Mouse (Mus musculus): ENCODE data around the gene Eif5a. TPM values are rescaled to one million over a fixed set of nuclear protein-coding genes. Genes with fewer than 3 reads are reported as not detected.

Eif5a gene
- 1,543 and 1,562 TPM in 2 replicates for polyA plus RNA-seq (2015; fragmentation: Nextera tagmentation; extraction: Ambion mirVana)

DNA sequence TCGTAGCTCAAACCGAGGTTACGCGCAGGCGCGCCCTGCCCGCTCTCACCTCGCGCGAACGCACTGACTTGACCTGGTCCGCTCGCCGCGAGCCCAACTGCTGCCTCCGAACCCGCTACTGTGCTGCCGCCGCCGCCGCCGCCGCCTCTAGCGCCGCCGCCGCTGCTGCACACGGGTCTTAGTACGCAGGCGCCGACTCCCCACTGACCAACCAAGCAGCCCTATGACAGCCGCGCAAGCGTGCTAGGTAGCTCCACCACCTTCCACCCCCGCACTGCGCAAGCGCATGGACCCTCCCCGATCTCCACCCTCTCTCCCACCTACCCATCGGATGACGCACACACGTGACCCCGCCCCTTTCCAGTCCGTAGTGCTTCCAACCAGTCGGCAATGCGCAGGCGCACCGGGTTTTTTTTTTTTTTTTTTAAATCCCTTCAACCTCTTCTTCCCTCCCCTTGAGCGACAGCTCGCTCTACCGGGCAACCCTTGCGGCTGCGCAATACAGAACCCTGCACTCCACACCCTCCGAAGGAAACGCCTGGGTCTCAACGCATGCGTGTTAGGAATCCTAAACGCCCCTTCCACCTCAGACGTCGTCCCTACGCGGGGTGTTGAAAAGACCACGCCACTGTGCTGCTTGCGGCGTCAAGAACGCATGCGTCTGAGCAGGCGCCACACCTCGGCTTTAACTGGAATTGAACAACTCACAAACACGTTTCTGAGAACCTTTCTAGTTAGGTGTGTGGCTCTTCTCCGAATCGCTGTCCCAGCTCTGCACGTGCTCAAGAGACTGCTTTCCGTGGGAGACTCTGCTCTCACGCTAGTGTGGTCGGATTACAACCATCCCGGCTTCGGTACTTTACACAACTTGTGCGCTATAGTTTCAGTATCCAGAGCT lies at the start of gene Eif5a:
TSS of gene Eif5a (minus strand) at position 845 of the 898 bp plus-strand sequence.
- H3K4me3 ChIP-seq, result peak within 1 kb of the TSS; percentile 90
- no peaks in the 10 kb centered on the region for H3K27me3 ChIP-seq
- H3K36me3 ChIP-seq, result peaks cover 32% of the 10 kb centered on the region
- H3K9me3 ChIP-seq, result no peaks in the 10 kb centered on the region
- peak within 1 kb of the TSS; percentile 96 for H3K9ac ChIP-seq
- H3K4me2 ChIP-seq (replicated peaks), result peak within 1 kb of the TSS; percentile 88
- peak within 1 kb of the TSS; percentile 97 for H3K27ac ChIP-seq
- H3K4me1 ChIP-seq, result peaks cover 27% of the 10 kb centered on the region
- ATAC-seq (ENCODE audit: low FRiP score, low read depth), result peak; percentile 96
- WGBS, result under 1% methylated on average over 78 of the region's 78 CpGs

- 80% methylated on average over 3 of the region's 3 CpGs for WGBS
- H3K36me3 ChIP-seq, result peaks cover 80% of the 10 kb centered on the region
Observed at GRCm38 (mm10) chr11:69970775-69971174, 49.0 kb upstream of the Eif5a start.

GRCm38 (mm10) chr11:69970222-69970621 lies 48.5 kb upstream of the Eif5a start:
- no peaks in the 10 kb centered on the region for H3K9me3 ChIP-seq
- no peak overlapping the region for H3K9ac ChIP-seq
- WGBS, result 78% methylated on average over 6 of the region's 6 CpGs
- ATAC-seq (ENCODE audit: low FRiP score, low read depth), result no peak
- H3K4me1 ChIP-seq, result peaks cover 17% of the 10 kb centered on the region
- peaks cover 36% of the 10 kb centered on the region for H3K27me3 ChIP-seq
- H3K36me3 ChIP-seq, result peaks cover 74% of the 10 kb centered on the region
- no peak overlapping the region for H3K27ac ChIP-seq
- no peak overlapping the region for H3K4me3 ChIP-seq
- H3K4me2 ChIP-seq (replicated peaks), result no peak overlapping the region

More at GRCm38 (mm10) chr11:69970775-69971174, 49.0 kb upstream of the Eif5a start:
- ATAC-seq (ENCODE audit: low FRiP score, low read depth), result no peak
- no peak overlapping the region for H3K4me3 ChIP-seq
- peaks cover 30% of the 10 kb centered on the region for H3K27me3 ChIP-seq
- H3K4me1 ChIP-seq, result peaks cover 13% of the 10 kb centered on the region
- H3K27ac ChIP-seq, result no peak overlapping the region
- H3K9ac ChIP-seq, result no peak overlapping the region
- H3K9me3 ChIP-seq, result no peaks in the 10 kb centered on the region
- H3K4me2 ChIP-seq (replicated peaks), result no peak overlapping the region

- Histone ChIP-seq H3K9ac (no peak overlapping the region), H3K4me2 (replicated peaks) (no peak overlapping the region), H3K27ac (no peak overlapping the region), H3K27me3 (peaks cover 50% of the 10 kb centered on the region), H3K9me3 (no peaks in the 10 kb centered on the region), H3K4me3 (no peak overlapping the region), H3K4me1 (peaks cover 20% of the 10 kb centered on the region), H3K36me3 (peaks cover 60% of the 10 kb centered on the region)
- WGBS, result 85% methylated on average over 4 of the region's 4 CpGs
- ATAC-seq (ENCODE audit: low FRiP score, low read depth), result no peak
Observed at GRCm38 (mm10) chr11:69968793-69969192, 47.0 kb upstream of the Eif5a start.

- H3K27me3 ChIP-seq, result peaks cover 68% of the 10 kb centered on the region
- H3K27ac ChIP-seq, result no peak overlapping the region
- ATAC-seq (ENCODE audit: low FRiP score, low read depth), result no peak
- H3K4me1 ChIP-seq, result peaks cover 20% of the 10 kb centered on the region
- peak overlapping the region; percentile 46 for H3K4me3 ChIP-seq
- peak overlapping the region; percentile 65 for H3K9ac ChIP-seq
- peak overlapping the region; percentile 71 for H3K4me2 ChIP-seq (replicated peaks)
- H3K9me3 ChIP-seq, result no peaks in the 10 kb centered on the region
- peaks cover 42% of the 10 kb centered on the region for H3K36me3 ChIP-seq
- WGBS, result 37% methylated on average over 17 of the region's 17 CpGs
Observed at GRCm38 (mm10) chr11:69966860-69967517, 45.2 kb upstream of the Eif5a start.

GRCm38 (mm10) chr11:69966006-69966859 lies 44.5 kb upstream of the Eif5a start:
- Histone ChIP-seq H3K4me2 (replicated peaks) (peak overlapping the region; percentile 71), H3K9me3 (no peaks in the 10 kb centered on the region), H3K36me3 (peaks cover 34% of the 10 kb centered on the region), H3K27ac (no peak overlapping the region), H3K4me1 (peaks cover 20% of the 10 kb centered on the region), H3K4me3 (peak overlapping the region; percentile 46), H3K9ac (peak overlapping the region; percentile 65), H3K27me3 (peaks cover 76% of the 10 kb centered on the region)
- WGBS, result 2% methylated on average over 58 of the region's 59 CpGs
- peak; percentile 51; the same call in 1 of the 2 replicates for ATAC-seq (ENCODE audit: low FRiP score, low read depth)

- WGBS, result 2% methylated on average over 49 of the region's 49 CpGs
- peaks cover 20% of the 10 kb centered on the region for H3K4me1 ChIP-seq
- H3K4me3 ChIP-seq, result peak overlapping the region; percentile 46
- H3K9ac ChIP-seq, result no peak overlapping the region
- ATAC-seq (ENCODE audit: low FRiP score, low read depth), result no peak
- no peaks in the 10 kb centered on the region for H3K9me3 ChIP-seq
- peaks cover 84% of the 10 kb centered on the region for H3K27me3 ChIP-seq
- peak overlapping the region; percentile 71 for H3K4me2 ChIP-seq (replicated peaks)
- H3K36me3 ChIP-seq, result peaks cover 30% of the 10 kb centered on the region
- no peak overlapping the region for H3K27ac ChIP-seq
Observed at GRCm38 (mm10) chr11:69965271-69966005, 43.7 kb upstream of the Eif5a start.

DNA sequence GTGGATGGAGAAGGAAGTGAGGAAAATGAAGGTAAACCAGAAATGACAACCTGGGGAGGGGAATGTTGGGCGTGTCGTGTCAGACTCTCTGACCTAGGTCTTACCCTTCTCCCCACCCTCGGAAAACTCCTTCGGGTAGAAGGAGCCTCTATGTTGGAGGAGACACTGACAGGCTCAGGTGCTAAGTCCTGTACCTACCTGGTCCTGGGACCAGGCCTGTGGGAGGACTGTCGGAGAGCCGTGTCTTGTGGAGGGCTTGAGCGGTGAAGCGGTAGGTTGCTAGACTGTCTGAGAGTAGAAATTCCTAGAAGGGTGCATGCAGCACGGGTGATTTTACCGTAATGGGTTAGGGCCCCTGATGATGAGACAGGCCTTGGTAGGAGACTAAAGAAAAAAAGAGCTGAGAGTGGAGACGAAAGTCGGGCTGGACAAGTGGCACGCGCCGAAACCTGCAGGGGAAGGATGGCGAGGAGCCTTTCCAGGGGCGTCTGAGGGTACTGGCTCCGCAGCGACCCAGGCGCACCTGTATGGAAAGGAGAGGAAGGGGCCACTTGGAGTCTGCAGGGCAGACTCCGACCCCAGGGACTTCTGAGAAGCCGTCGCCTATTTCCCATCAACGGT lies 43.0 kb upstream of the Eif5a start, which contains the start of gene Cldn7:
TSS of gene Cldn7 (plus strand) at position 130 of the 621 bp plus-strand sequence.
- no peak for ATAC-seq (ENCODE audit: low FRiP score, low read depth)
- Histone ChIP-seq H3K27me3 (peaks cover 88% of the 10 kb centered on the region), H3K4me2 (replicated peaks) (peak within 1 kb of the TSS; percentile 71), H3K27ac (no peak within 1 kb of the TSS), H3K9ac (no peak within 1 kb of the TSS), H3K4me1 (peaks cover 20% of the 10 kb centered on the region), H3K36me3 (peaks cover 23% of the 10 kb centered on the region), H3K9me3 (no peaks in the 10 kb centered on the region), H3K4me3 (peak within 1 kb of the TSS; percentile 46)
- 13% methylated on average over 24 of the region's 24 CpGs for WGBS

- 48% methylated on average over 5 of the region's 5 CpGs for WGBS
Observed at GRCm38 (mm10) chr11:69961841-69962240, 40.1 kb upstream of the Eif5a start.

GRCm38 (mm10) chr11:69960616-69961015 lies 38.9 kb upstream of the Eif5a start:
- no peak for ATAC-seq (ENCODE audit: low FRiP score, low read depth)
- Histone ChIP-seq H3K4me3 (no peak overlapping the region), H3K4me1 (peaks cover 6% of the 10 kb centered on the region; the same call in 1 of the 2 replicates), H3K4me2 (replicated peaks) (no peak overlapping the region), H3K9me3 (no peaks in the 10 kb centered on the region), H3K27me3 (peaks cover 62% of the 10 kb centered on the region), H3K36me3 (no peaks in the 10 kb centered on the region), H3K27ac (no peak overlapping the region), H3K9ac (no peak overlapping the region)
- WGBS, result 30% methylated on average over 5 of the region's 5 CpGs

More at GRCm38 (mm10) chr11:69961841-69962240, 40.1 kb upstream of the Eif5a start:
- H3K9ac ChIP-seq, result no peak overlapping the region
- no peaks in the 10 kb centered on the region for H3K9me3 ChIP-seq
- peaks cover 75% of the 10 kb centered on the region for H3K27me3 ChIP-seq
- ATAC-seq (ENCODE audit: low FRiP score, low read depth), result no peak
- no peaks in the 10 kb centered on the region for H3K36me3 ChIP-seq
- no peak overlapping the region for H3K27ac ChIP-seq
- H3K4me2 ChIP-seq (replicated peaks), result no peak overlapping the region
- H3K4me3 ChIP-seq, result 0 out of 2 replicates have a peak overlapping the region, but pooled peaks have one; percentile 1
- H3K4me1 ChIP-seq, result peaks cover 18% of the 10 kb centered on the region

Data from limb, embryonic 13.5 days (tissue).